Mouse (Mus musculus) heart, postnatal 4 days (tissue): Measurements from ENCODE around the gene Klhl29. TPM values are rescaled to one million over a fixed set of nuclear protein-coding genes. Genes with fewer than 3 reads are reported as not detected.

Experiments
- DNase-seq: peaks from one replicate; pipeline ENCODE4 v3.0.0; 2021
- total RNA-seq, 2 experiments: library from RNA; stranded (reverse); gene quantifications; 2 replicates each; pipeline ENCODE4 v1.2.3; 2021

Klhl29 gene
- total RNA-seq, 2 experiments from 2014 or later, result 0.69 to 0.90 TPM

DNA sequence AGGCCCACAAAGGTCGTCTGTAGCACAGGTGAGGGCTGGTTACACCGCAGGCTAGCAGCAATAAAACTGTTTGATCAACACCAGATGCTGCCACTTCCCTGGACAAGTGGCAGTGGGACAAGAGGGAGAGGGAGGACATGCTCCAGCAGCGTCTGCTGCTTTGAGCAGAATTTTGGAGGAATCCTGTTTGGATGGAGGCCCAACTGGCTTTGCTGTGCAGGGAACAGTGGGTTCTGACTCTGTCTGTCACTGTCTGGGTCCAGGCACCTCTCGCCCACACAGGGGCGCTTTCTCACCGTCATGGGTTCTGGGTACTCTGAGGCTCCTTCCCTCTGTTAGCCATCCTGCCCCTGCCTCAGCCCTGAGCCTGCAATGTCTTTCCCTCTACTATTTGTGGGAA, 209.3 kb downstream of the Klhl29 start:
- peak; percentile 24 for DNase-seq

DNA sequence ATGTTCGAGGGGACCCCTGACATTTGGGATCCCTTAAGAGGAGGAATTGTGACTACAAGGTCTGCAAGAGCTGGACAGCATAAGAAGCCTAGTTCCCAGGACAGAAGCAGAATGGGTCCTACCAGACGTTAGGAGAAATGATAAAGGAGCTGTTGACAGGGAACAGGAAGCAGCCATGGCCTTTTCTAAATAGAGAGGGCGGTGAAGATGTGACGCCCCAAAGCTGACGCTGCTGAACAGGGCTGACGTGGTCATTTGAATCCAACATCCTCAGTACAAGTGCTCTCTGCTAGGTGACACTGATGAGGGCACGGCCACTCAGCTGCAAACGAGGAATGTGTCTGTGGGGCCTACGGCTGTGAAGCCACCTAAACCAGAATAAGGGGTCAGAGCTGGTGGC, 210.1 kb downstream of the Klhl29 start:
- DNase-seq, result no peak

GRCm38 (mm10) chr12:5162672-5163071, 212.8 kb downstream of the Klhl29 start:
- DNase-seq, result no peak

- no peak for DNase-seq
These were observed 213.9 kb downstream of the Klhl29 start for GRCm38 (mm10) chr12:5161631-5162030.

- peak; percentile 13 for DNase-seq
These were observed 217.5 kb downstream of the Klhl29 start for GRCm38 (mm10) chr12:5157931-5158481.

GRCm38 (mm10) chr12:5157021-5157681, 218.3 kb downstream of the Klhl29 start:
- DNase-seq, result no peak

GRCm38 (mm10) chr12:5155177-5155576, 220.3 kb downstream of the Klhl29 start:
- DNase-seq, result no peak

DNA sequence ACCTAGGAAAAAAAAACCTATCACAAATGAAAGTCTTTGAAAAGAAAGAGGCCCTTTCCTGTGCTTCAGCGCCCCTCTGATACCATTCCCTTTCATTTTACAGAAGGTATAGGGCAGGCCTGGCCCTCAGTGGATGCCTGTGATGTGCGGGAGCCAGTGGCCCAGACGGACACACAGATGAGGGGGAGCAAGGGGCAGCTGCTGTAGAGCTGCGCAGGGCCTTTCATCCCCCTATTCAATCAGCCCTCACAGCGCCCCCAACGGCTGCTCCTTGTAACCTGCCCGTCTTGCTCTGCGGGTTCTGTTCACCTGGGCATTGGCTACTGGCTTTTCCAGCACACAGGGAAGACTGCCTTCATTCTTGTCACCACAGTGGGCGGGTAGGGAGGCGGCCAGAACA, 223.6 kb downstream of the Klhl29 start:
- no peak for DNase-seq

DNA sequence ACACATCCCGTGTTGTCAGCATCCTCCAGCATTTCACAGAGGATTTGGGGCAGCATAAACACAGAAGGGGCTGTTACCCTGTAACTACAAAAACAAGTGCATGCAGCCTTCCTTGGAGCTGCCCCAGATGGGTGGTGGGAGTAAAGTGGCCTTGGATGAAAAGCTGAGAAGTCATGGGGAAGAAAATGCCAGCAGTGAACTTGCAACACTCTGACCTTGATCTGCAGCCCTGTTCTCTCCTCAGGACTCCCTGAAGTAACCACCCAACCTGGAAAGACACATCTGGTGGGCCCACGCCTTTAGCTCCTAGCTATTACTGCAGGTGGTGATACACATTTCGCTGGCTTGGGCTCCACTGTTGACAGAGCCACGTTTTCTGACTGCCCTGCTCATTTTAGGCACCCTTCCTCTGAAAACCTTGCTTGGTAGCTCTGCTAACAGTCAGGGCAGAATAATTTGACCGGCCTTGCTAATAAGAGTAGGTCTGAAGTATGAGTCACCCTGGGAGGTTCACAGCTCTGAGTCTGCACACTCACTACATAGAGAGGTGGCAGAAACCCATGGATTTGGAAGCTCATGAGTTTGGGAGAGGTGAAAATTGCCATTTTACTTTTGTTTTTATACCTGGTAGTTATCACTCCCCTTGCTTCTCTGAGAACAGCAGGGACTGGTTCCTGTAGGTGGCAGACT, 228.0 kb downstream of the Klhl29 start:
- DNase-seq, result no peak

DNA sequence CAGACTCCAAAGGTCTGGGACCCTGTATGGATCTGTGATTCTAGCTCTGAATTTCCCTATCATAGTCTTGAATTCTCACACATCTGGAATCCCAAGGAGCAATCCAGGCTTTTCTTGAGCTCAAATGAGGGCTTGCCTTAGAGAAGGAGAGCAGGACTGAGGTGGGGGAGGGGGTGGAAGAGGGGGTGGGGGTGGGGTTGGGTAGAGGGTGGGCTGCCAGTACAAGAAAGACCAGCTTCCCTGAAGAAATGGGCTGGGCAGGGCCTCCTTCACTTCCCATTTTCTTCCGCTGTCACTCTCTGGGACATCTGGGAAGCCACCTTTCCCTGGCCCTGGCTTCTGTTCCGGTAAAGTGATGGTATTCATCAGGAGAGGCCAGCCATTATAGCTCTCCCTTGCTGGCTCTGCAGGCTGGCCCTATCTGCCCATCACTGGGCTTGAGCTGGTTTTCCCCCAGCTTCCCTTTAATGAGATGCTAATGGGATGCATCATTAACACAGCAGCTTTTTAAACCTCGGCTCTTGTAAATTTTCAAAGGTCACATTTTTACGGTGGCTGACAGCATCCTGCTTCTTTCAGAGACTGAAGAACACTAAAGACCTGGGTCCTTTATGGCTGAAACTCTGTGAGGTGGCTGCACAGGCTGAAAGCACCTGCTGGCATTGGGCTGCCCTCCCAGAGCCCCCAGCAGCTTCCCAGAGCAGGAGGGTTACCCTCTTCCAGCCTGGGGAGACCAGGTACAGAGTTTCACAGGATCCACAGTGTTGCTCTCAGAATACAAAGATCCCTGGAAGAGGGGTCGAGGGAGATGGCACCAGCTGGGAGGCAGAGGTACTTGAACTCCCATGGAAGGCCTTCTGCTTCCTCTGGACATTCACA, 231.3 kb downstream of the Klhl29 start:
- no peak for DNase-seq

DNA sequence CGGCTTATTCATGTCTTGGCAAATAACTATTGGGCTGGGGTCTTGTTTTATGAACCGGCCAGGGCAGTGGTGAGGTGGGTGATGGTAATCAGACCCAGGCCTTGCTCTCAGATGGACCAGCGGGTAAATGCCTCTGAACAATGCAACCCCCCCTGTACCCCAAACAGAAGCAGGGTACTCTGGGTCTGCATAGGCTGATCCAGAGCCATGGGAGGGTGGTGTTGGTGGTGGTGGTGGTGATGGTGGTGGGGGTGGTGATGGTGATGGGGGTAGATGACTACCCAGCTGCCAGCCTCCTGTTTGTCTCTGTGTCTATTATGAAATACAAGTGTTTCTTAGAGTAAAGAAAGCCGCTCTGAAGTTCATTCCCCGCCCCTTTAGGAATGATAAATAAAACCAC, 232.3 kb downstream of the Klhl29 start:
- DNase-seq, result no peak

DNA sequence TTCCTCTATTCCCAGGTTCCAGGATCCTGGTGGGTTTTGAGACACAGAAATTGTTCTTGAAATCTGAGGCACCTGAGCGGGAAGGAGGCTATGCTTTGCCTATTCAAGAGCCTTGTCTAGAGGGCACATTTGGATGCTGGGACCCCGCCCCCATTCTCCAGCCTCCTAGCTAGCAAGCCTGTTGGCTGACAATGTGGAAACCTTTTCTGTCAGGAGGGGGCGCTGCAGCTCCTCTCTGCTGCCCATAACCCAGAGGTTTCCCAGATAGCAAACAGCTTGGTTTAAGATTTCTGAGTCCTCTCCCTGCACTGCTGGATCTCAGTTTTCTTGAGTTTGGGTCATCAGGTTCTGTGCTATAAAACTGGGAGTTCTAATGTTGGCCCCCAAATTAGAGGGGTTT, 232.7 kb downstream of the Klhl29 start:
- peak; percentile 90 for DNase-seq

- no peak for DNase-seq
These were observed 234.4 kb downstream of the Klhl29 start for GRCm38 (mm10) chr12:5141040-5141439.

DNA sequence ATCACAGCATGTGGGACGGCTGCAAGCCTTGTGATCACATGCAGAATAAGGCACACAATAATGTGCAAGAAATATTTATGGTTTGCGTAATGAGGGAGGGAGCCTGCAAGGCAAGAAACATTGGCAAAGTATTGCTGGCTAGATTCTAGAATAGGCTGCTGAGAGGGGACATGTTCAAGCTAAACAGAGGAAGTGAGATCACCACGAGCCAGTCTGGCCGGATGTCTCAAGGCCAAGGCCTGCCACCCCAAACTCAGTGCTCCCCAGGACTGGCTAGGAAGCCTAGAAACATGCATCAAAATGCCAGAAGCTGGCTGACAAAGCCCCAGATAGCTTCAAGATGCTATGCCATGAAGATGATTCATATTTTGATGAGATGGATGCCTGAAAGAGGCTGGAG, 236.2 kb downstream of the Klhl29 start:
- no peak for DNase-seq

DNA sequence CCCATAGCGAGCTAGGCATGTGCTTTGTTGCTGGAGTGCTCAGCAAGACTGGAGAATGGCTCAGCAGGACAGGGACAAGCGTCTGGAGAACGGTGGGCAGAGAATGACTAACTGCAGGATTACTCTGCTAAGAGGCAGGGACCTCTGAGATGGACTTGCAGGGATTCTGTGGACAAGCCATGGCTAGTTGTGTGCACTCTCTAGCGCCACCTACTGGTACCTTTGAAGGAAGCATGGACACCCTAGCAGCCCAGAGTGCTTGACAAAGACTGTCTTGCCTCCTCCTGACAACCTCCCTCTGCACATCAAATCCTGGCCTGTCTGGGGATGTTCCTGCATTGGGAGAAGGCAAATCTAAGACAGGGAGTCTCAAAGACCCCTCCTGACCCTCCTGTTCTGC, 239.2 kb downstream of the Klhl29 start:
- peak; percentile 60 for DNase-seq

DNA sequence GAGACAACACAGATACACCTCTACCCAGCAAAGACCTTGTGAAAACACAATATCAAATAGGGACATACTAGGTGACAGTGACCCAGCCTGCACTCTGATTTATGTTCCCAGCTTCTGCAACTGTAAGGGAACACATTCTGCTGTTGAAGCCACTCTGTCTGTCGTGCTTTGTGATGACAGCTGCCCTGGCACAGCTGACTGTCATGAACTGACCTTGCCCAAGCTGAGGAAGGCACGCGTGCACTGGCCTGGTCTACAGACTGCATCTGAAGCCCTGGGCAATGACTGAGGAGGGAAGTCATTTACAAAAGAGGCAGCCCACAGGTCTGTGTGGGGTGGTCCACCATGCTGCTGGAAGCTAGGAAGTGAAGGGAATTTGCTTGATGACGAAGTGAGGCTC, 246.3 kb downstream of the Klhl29 start:
- DNase-seq, result peak; percentile 16

DNA sequence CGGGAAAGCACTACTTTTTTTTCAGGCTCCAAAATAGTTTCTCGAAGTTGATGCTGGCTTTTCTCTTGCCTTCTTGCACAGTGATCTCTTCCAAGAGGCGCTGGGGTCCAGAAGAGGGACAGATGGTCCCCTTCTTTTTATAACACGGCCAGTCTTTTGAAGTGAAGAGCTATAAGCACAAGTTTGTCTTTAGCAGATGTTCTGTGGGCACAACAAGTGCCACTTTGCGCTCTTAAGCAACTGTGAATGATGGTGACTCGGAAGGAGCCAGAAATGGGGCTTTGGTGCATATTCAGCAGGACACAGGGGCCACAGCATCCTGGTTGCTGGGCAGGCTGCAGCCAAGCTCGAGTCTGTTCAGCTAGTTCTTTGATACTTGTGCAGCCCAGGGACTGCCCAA, 249.6 kb downstream of the Klhl29 start:
- no peak for DNase-seq

- no peak for DNase-seq
These were observed 252.5 kb downstream of the Klhl29 start for GRCm38 (mm10) chr12:5122972-5123371.

DNA sequence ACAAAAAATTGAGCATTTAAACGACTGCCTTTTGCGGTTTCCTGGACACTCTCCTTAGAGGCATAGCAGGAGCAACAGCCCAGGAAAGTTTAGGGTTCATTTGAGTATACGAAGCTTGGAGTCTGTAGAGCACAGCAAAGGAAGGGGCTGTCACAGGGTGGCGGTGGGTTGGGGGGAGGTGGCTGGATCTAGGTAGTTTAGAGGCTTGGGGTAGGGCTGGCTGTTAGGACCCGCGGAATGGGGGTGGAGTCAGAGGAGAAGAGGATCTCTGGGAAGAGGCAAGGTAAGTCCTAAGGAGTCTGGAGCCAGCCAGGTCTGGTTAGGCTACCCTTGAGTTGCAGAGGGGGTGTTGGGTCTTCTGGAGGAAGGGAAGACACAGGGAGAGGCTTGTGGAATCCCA, 255.2 kb downstream of the Klhl29 start:
- DNase-seq, result no peak

DNA sequence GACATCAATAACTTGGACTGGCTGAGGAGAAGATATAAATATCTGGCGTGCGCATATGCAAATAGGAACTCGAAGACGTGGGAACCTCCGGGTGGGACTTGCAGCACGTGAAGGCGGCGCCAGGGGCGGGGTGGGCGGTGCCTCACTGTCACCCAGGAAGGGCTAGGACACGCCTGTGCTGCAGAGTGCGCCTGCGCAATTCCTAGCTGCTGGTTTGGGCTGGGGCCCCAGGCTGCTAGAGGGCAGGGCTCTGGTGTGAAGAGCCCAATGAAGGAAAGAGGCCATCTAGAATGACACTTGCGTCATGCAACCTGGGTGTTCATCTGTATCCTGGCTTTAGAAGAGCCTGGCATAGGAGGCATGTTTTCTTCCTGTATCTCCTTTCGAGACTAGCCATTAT, 255.8 kb downstream of the Klhl29 start:
- peak; percentile 92 for DNase-seq

GRCm38 (mm10) chr12:5119286-5119685, 256.2 kb downstream of the Klhl29 start:
- DNase-seq, result no peak

DNA sequence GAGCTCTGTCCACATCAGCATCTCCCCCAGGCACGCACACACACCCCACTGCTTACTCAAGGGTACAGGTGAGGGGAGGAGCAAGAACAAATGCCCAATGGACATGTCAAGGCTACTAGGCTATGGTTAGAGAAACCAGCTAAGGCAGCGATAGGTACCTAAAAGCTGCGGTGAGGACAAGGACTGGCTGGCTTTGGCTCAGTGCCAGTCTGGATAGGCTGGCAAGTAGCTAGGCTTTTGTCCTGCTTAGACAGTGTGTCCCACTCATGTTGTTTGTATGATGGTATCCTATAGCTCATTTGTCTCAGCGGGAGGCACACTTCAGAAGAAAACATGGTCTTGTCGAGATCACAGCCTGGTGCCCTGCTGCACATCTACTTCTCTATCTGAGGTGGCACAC, 258.9 kb downstream of the Klhl29 start:
- no peak for DNase-seq

GRCm38 (mm10) chr12:5114631-5115030, 260.9 kb downstream of the Klhl29 start:
- DNase-seq, result no peak
